Mouse (Mus musculus): ENCODE results near the gene Prss27. TPM values are rescaled to one million over a fixed set of nuclear protein-coding genes. Genes with fewer than 3 reads are reported as not detected.

Prss27 gene
- polyA plus RNA-seq, 1 experiment from 2014 or later: 0.16 TPM

DNA sequence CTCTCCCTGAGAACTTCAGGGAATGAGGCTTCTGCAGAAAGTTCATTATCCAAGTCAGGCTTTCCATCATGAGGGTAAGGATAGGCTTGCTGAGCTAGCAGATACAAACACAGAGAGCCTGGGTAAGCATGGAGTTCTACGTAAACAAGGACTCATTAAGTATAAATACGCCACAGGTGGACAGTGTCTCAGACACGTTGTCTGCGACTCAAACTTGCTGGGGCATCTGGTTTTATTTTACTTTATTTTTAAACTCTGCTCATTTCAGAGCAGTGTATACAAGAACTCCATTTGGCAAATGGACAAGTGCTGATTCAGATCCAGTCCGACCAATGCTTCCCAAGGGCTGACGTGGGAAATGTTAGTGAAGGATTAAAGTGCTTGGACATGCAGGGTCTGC, 17.2 kb upstream of the Prss27 start:
- no peak overlapping the region for H3K9ac ChIP-seq (ENCODE audit: low read depth, low read length)
- no peak for ATAC-seq
- WGBS: 84% methylated on average over 6 of the region's 6 CpGs
- no peaks in the 10 kb centered on the region for H3K4me1 ChIP-seq (ENCODE audit: control insufficient read depth, insufficient read depth, low read depth, low read length)
- H3K4me3 ChIP-seq (ENCODE audit: low read length): no peak overlapping the region
- no peaks in the 10 kb centered on the region for H3K9me3 ChIP-seq (ENCODE audit: control insufficient read depth, low read length)
- H3K36me3 ChIP-seq (ENCODE audit: control insufficient read depth, insufficient read depth, low read length): no peaks in the 10 kb centered on the region
- H3K27me3 ChIP-seq (replicated peaks; ENCODE audit: control insufficient read depth, insufficient read depth, low read length): no peaks in the 10 kb centered on the region
- no peak overlapping the region for H3K27ac ChIP-seq (ENCODE audit: low read depth, low read length)
- no peak overlapping the region for H3K4me2 ChIP-seq (ENCODE audit: low read length)

DNA sequence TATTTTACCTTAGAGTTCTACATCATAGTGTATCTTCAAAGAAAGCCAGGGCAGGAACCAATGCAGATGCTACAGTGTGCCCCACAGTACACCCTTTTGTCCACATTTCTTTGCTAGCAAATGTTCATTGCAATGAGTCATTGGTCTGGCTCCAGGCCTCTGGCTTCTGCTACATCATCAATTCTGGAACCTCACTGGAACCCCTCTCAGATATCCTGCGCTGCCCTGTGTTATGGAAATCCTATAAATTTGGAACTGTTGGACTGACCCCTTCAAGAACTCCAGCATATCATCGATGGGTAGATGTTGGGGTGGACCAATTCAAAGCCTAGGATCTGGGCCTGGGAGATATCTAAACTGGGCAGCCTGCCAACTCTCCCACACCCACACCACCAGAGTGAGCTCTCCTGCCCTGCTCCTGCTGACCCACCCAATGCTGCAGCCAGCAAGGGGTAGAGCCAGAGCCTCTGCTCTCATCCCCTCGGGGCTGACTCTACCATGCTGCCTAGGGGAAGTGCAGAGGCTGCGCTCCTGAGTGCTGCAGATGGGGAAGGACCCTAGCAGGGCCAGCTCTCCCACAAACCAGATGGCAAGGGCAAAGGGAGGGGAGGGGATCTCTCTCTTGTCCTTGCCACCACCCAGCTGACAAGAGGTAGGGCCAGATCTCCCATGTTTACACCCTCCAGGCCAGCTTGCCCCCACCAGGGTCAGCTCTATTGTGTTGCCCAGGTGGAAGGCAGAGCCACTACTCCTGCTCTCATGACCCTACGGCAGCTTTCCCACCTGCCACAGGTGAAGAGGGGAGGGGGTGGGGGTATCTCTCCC, 16.4 kb upstream of the Prss27 start:
- whole genome bisulfite sequencing: 76% methylated on average over 5 of the region's 5 CpGs
- H3K4me2 ChIP-seq (ENCODE audit: low read length): no peak overlapping the region
- H3K9me3 ChIP-seq (ENCODE audit: control insufficient read depth, low read length): no peaks in the 10 kb centered on the region

DNA sequence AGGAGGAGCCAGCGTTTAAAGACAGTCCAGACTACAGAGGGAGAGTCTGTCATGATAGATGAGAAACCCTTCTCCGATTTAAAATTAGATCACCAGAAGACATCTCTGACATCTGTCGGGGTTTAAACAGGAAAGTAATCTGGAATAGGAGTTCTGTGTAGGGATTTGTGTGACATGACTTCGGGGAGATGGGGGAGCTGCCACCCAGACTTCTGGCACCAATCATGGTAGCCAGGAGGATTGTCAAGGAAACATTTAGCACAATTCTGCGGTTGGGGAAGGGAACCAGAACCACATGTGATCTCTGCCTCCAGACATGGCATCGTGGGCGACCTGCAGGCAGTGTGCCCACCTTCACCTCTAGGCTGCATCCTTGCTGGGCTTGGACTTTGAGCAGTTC, 8.5 kb upstream of the Prss27 start:
- Histone ChIP-seq H3K4me2 (ENCODE audit: low read length) (no peak overlapping the region), H3K4me1 (ENCODE audit: control insufficient read depth, insufficient read depth, low read depth, low read length) (no peaks in the 10 kb centered on the region), H3K4me3 (ENCODE audit: low read length) (no peak overlapping the region), H3K36me3 (ENCODE audit: control insufficient read depth, insufficient read depth, low read length) (no peaks in the 10 kb centered on the region), H3K9me3 (ENCODE audit: control insufficient read depth, low read length) (no peaks in the 10 kb centered on the region), H3K9ac (ENCODE audit: low read depth, low read length) (no peak overlapping the region), H3K27ac (ENCODE audit: low read depth, low read length) (no peak overlapping the region), H3K27me3 (replicated peaks; ENCODE audit: control insufficient read depth, insufficient read depth, low read length) (no peaks in the 10 kb centered on the region)
- 85% methylated on average over 7 of the region's 7 CpGs for WGBS
- no peak for ATAC-seq

More for the DNA sequence above, 16.4 kb upstream of the Prss27 start:
- no peak overlapping the region for H3K4me3 ChIP-seq (ENCODE audit: low read length)
- no peaks in the 10 kb centered on the region for H3K27me3 ChIP-seq (replicated peaks; ENCODE audit: control insufficient read depth, insufficient read depth, low read length)
- no peaks in the 10 kb centered on the region for H3K36me3 ChIP-seq (ENCODE audit: control insufficient read depth, insufficient read depth, low read length)
- no peaks in the 10 kb centered on the region for H3K4me1 ChIP-seq (ENCODE audit: control insufficient read depth, insufficient read depth, low read depth, low read length)
- H3K27ac ChIP-seq (ENCODE audit: low read depth, low read length): no peak overlapping the region
- no peak overlapping the region for H3K9ac ChIP-seq (ENCODE audit: low read depth, low read length)
- ATAC-seq: no peak

DNA sequence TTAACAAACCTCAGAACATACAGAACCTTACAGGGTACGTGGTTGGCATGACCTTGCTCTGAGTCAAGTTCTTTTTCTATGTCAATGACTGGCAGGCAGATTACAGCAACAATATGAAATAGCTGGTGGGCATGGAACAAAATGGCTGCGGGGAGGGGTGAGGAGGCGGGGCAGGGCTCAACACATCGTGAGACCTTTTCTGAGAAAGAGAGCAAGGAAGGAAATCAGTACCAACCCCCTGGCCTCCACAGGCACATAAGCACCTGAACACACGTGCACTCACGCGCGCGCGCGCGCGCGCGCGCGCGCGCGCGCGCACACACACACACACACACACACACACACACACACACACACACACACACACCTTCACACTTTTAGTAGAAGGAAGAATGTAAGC, 7.4 kb upstream of the Prss27 start:
- H3K4me3 ChIP-seq (ENCODE audit: low read length): no peak overlapping the region
- ATAC-seq: no peak
- no peaks in the 10 kb centered on the region for H3K9me3 ChIP-seq (ENCODE audit: control insufficient read depth, low read length)
- no peaks in the 10 kb centered on the region for H3K4me1 ChIP-seq (ENCODE audit: control insufficient read depth, insufficient read depth, low read depth, low read length)
- WGBS: 89% methylated on average over 22 of the region's 22 CpGs
- H3K4me2 ChIP-seq (ENCODE audit: low read length): no peak overlapping the region
- H3K27me3 ChIP-seq (replicated peaks; ENCODE audit: control insufficient read depth, insufficient read depth, low read length): no peaks in the 10 kb centered on the region
- no peak overlapping the region for H3K9ac ChIP-seq (ENCODE audit: low read depth, low read length)
- no peaks in the 10 kb centered on the region for H3K36me3 ChIP-seq (ENCODE audit: control insufficient read depth, insufficient read depth, low read length)
- H3K27ac ChIP-seq (ENCODE audit: low read depth, low read length): no peak overlapping the region

DNA sequence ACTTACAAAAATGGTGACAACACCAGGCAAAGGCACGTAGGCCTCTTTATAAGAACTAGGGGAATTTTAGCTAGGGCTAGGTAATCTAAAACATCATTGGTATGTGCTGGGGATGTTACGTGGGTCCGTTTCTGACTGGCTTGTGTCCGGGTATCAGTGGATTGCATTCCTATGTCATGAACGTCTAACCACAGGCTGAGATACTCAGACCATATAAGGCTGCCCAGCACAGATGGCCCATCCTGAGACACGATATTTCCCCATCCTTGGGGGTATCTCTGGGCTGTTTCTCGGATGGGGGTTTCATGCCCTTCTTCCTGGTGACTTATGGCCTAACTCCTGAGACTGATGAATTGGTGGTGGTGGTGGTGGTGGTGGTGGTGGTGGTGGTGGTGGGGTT, 2.9 kb upstream of the Prss27 start:
- Histone ChIP-seq H3K4me1 (ENCODE audit: control insufficient read depth, insufficient read depth, low read depth, low read length) (no peaks in the 10 kb centered on the region), H3K9me3 (ENCODE audit: control insufficient read depth, low read length) (no peaks in the 10 kb centered on the region), H3K36me3 (ENCODE audit: control insufficient read depth, insufficient read depth, low read length) (no peaks in the 10 kb centered on the region), H3K27ac (ENCODE audit: low read depth, low read length) (no peak overlapping the region), H3K4me2 (ENCODE audit: low read length) (no peak overlapping the region), H3K27me3 (replicated peaks; ENCODE audit: control insufficient read depth, insufficient read depth, low read length) (no peaks in the 10 kb centered on the region), H3K9ac (ENCODE audit: low read depth, low read length) (no peak overlapping the region), H3K4me3 (ENCODE audit: low read length) (no peak overlapping the region)
- WGBS: 91% methylated on average over 7 of the region's 7 CpGs
- ATAC-seq: no peak

DNA sequence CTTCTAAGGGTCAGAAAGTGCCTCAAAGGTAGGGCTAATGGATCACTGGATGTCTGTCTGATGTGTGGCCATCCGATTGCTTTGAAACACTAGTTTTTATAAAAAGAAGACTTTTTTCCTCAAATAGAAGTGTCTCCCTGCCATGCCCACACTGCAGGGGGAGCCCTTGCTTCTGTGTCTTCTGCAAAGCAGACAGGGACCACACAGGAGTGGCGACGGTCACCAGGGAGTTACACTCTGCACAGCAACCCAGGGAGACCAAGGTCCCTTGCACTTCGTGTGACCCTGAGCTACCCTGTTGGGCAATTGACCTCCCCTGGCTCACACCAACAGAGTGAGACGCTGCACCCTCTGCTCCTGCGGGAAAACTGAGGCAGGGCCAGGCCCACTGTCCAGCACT, 990 bp upstream of the Prss27 start:
- ATAC-seq: no peak
- Histone ChIP-seq H3K4me3 (ENCODE audit: low read length) (no peak overlapping the region), H3K4me2 (ENCODE audit: low read length) (no peak overlapping the region), H3K36me3 (ENCODE audit: control insufficient read depth, insufficient read depth, low read length) (no peaks in the 10 kb centered on the region), H3K27ac (ENCODE audit: low read depth, low read length) (no peak overlapping the region), H3K4me1 (ENCODE audit: control insufficient read depth, insufficient read depth, low read depth, low read length) (no peaks in the 10 kb centered on the region), H3K27me3 (replicated peaks; ENCODE audit: control insufficient read depth, insufficient read depth, low read length) (no peaks in the 10 kb centered on the region), H3K9ac (ENCODE audit: low read depth, low read length) (no peak overlapping the region), H3K9me3 (ENCODE audit: control insufficient read depth, low read length) (no peaks in the 10 kb centered on the region)
- WGBS: 71% methylated on average over 6 of the region's 6 CpGs

DNA sequence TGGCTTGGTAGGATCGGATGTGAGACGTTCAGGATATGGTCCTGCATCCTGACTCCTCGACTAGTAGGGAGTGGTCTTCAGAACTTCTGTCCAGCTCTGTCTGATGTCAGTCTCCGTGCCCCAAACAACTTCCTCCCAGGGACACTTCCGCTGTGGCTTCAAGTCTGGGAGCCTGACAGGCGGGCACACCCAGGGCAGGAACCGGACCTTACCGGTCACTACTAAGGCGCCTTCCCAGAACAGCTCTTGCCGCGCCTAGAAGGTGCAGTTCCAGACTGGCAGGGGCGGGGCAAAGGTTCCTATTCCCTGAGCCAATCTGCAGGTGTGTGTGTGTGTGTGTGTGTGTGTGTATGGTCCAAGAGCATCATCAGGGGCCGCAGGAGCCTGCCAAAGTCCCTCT, 584 bp upstream of the Prss27 start:
- no peaks in the 10 kb centered on the region for H3K27me3 ChIP-seq (replicated peaks; ENCODE audit: control insufficient read depth, insufficient read depth, low read length)
- no peak overlapping the region for H3K9ac ChIP-seq (ENCODE audit: low read depth, low read length)
- no peaks in the 10 kb centered on the region for H3K4me1 ChIP-seq (ENCODE audit: control insufficient read depth, insufficient read depth, low read depth, low read length)
- H3K4me3 ChIP-seq (ENCODE audit: low read length): no peak overlapping the region
- no peak overlapping the region for H3K27ac ChIP-seq (ENCODE audit: low read depth, low read length)
- no peaks in the 10 kb centered on the region for H3K9me3 ChIP-seq (ENCODE audit: control insufficient read depth, low read length)
- no peak overlapping the region for H3K4me2 ChIP-seq (ENCODE audit: low read length)
- 84% methylated on average over 13 of the region's 13 CpGs for WGBS
- no peak for ATAC-seq
- no peaks in the 10 kb centered on the region for H3K36me3 ChIP-seq (ENCODE audit: control insufficient read depth, insufficient read depth, low read length)

DNA sequence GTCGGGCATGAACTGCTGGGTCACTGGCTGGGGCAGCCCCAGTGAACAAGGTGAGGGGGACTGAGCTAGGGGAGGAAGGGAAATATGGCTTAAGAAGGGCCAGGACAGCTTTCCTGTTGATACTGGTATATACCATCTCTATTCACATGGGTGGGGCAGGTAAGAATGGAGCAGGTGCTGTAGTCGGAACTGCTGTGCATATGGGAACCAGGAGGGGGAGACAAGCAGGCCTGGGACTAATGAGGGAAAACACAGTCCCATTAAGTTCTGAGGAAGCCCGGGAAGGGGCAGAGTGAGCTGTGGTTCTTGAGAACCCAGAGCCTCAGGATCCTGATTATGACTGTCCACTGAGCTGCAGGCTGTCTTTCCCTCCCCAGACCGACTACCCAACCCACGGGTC, 6.5 kb downstream of the Prss27 start:
- peaks cover 19% of the 10 kb centered on the region for H3K36me3 ChIP-seq (ENCODE audit: control insufficient read depth, insufficient read depth, low read length)
- no peak overlapping the region for H3K4me3 ChIP-seq (ENCODE audit: low read length)
- 64% methylated on average over 5 of the region's 5 CpGs for WGBS
- ATAC-seq: no peak
- no peak overlapping the region for H3K4me2 ChIP-seq (ENCODE audit: low read length)
- H3K27me3 ChIP-seq (replicated peaks; ENCODE audit: control insufficient read depth, insufficient read depth, low read length): no peaks in the 10 kb centered on the region
- H3K9ac ChIP-seq (ENCODE audit: low read depth, low read length): no peak overlapping the region
- H3K9me3 ChIP-seq (ENCODE audit: control insufficient read depth, low read length): no peaks in the 10 kb centered on the region
- H3K4me1 ChIP-seq (ENCODE audit: control insufficient read depth, insufficient read depth, low read depth, low read length): no peaks in the 10 kb centered on the region
- H3K27ac ChIP-seq (ENCODE audit: low read depth, low read length): no peak overlapping the region

DNA sequence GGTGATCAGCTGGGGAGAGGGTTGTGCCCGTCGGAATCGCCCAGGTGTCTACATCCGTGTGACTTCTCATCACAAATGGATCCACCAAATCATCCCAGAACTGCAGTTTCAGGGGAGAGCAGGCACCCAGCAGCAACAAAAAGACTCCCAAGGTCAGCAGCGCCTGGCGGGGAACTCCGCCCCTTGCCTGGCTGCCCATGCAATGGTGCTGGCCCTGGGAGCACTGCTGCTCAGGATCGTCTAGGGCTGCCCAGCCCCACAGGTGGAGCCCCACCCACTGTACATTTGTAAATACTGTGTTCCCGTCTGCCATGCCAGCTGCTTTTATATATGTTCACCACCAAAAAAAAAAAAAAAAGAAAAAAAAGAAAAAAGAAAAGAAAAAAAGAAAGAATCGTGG, 7.7 kb downstream of the Prss27 start:
- Histone ChIP-seq H3K9me3 (ENCODE audit: control insufficient read depth, low read length) (no peaks in the 10 kb centered on the region), H3K4me3 (ENCODE audit: low read length) (no peak overlapping the region), H3K4me2 (ENCODE audit: low read length) (no peak overlapping the region), H3K36me3 (ENCODE audit: control insufficient read depth, insufficient read depth, low read length) (peaks cover 19% of the 10 kb centered on the region), H3K4me1 (ENCODE audit: control insufficient read depth, insufficient read depth, low read depth, low read length) (no peaks in the 10 kb centered on the region), H3K9ac (ENCODE audit: low read depth, low read length) (no peak overlapping the region), H3K27me3 (replicated peaks; ENCODE audit: control insufficient read depth, insufficient read depth, low read length) (no peaks in the 10 kb centered on the region), H3K27ac (ENCODE audit: low read depth, low read length) (no peak overlapping the region)
- WGBS: 77% methylated on average over 10 of the region's 10 CpGs
- ATAC-seq: no peak
